Mouse (Mus musculus): ENCODE results near the gene Clybl.

DNA sequence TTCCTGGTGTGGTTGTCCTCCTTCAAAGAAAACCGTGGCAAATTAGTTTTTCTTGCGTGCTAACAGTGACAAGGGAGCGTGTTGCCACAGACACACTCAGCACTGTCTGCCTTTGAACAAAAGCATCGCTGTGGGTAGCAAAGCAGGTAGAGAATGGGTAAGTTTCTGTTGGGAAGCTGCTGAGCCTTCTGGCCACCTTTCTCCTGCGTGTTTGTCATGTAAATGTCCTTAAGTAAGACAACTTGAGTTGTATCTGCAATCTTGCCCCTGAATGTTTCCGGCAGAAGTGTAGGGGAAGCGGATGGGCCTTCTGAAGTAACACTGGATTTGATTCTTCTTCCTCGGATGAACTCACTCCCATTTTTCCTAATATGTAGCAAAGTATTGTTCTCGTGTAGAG is 148.6 kb downstream of the Clybl start:
- TF ChIP-seq POLR2A (IDR thresholded peaks at IDR 0.05; ENCODE audit: low read depth, low read length) (no peak), NRF1 (IDR thresholded peaks at IDR 0.05; ENCODE audit: low read depth, low read length) (no peak), CTCF (conservative IDR thresholded peaks at IDR 0.05 in 1 of 2, IDR thresholded peaks at IDR 0.05 in 1 of 2; ENCODE audit: low read depth in 2 of 2, low read length in 2 of 2) (no peak), ZNF384 (IDR thresholded peaks at IDR 0.05; ENCODE audit: low read depth, low read length) (no peak), MXI1 (IDR thresholded peaks at IDR 0.05; ENCODE audit: low read depth, low read length) (no peak), EP300 (IDR thresholded peaks at IDR 0.05; ENCODE audit: low read length) (no peak), UBTF (IDR thresholded peaks at IDR 0.05; ENCODE audit: low read depth, low read length) (no peak), HCFC1 (IDR thresholded peaks at IDR 0.05; ENCODE audit: low read depth, low read length) (no peak), MAFK (IDR thresholded peaks at IDR 0.05; ENCODE audit: insufficient replicate concordance, low read length) (no peak), GABPA (IDR thresholded peaks at IDR 0.05; ENCODE audit: insufficient replicate concordance, low read depth, low read length) (no peak), USF1 (IDR thresholded peaks at IDR 0.05; ENCODE audit: low read depth, low read length) (no peak)

Data from CH12.LX (cell line).